Mouse (Mus musculus) heart, adult 2 months (tissue): Measurements from ENCODE around the gene Pbx1.

ENCODE experiments used
- CTCF ChIP-seq: fragments of 200-600 bp; IDR thresholded peaks from 2 replicates; pipeline ENCODE4 v1.8.1; 2022; ENCODE audit warnings: antibody characterized with exemption, mild to moderate bottlenecking, moderate library complexity
- POLR2A ChIP-seq: fragments of 200-500 bp; IDR thresholded peaks from 2 replicates; pipeline ENCODE4 v1.6.1; 2011; ENCODE audit warnings: mild to moderate bottlenecking, low read depth, low read length, control low read depth; ENCODE audit not compliant: insufficient read depth

DNA sequence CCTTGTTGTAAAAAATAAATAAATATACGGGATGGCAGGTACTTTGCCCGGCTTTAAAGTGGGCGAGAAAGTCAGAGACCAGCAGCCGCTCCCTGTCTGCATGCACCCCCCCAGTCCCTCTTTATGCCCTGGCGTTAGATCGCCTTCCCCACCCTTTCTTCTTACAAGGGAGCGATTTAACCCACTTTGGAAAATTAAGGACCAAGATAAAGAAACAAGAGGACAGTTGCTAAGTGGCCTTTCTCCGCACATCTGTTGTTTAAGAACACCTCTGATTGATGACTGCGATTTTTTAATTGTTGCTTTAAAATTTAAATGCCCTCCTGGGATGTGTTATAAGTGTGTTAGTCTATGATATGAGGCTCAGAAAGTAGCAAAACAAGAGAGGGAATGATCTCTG lies 5.2 kb downstream of the Pbx1 start:
- no peak for TF ChIP-seq POLR2A
- TF ChIP-seq CTCF = no peak
